Mouse (Mus musculus) stomach, embryonic 15.5 days (tissue): ENCODE results near the gene Atg13. TPM values are rescaled to one million over a fixed set of nuclear protein-coding genes. Genes with fewer than 3 reads are reported as not detected.
"Not testable (repeated sequence)": the region's sequence is repeated elsewhere in the genome, so short reads cannot be mapped to it uniquely, and the experiment has no call there.

Experiments used
- ATAC-seq: fragments of 200-750 bp; cut with Nextera tagmentation; 2 replicates; pipeline ENCODE4 v1.8.0; 2017; ENCODE audit warnings: low read depth, moderate number of reproducible peaks, moderate TSS enrichment; ENCODE audit not compliant: insufficient read depth, low FRiP score
- H3K27ac ChIP-seq: fragments of 300-500 bp; sonication (generic); 2 replicates; pipeline ENCODE4 v1.5.1; 2015; ENCODE audit warnings: mild to moderate bottlenecking, inconsistent platforms
- H3K27me3 ChIP-seq: fragments of 300-500 bp; sonication (generic); replicated peaks from 2 replicates; pipeline ENCODE4 v1.6.1; 2015; ENCODE audit warnings: inconsistent platforms
- H3K36me3 ChIP-seq: fragments of 300-500 bp; sonication (generic); 2 replicates; pipeline ENCODE4 v1.6.1; 2015; ENCODE audit warnings: inconsistent platforms
- H3K4me1 ChIP-seq: fragments of 300-500 bp; sonication (generic); 2 replicates; pipeline ENCODE4 v1.6.1; 2015; ENCODE audit warnings: inconsistent platforms
- H3K4me2 ChIP-seq: fragments of 300-500 bp; sonication (generic); 2 replicates; pipeline ENCODE4 v1.6.1; 2015; ENCODE audit warnings: mild to moderate bottlenecking, inconsistent platforms
- H3K4me3 ChIP-seq: fragments of 300-500 bp; sonication (generic); replicated peaks from 2 replicates; pipeline ENCODE4 v1.5.1; 2015; ENCODE audit warnings: inconsistent platforms
- H3K9ac ChIP-seq: fragments of 300-500 bp; sonication (generic); 2 replicates; pipeline ENCODE4 v1.6.1; 2015; ENCODE audit warnings: inconsistent platforms
- H3K9me3 ChIP-seq: fragments of 300-500 bp; sonication (generic); 2 replicates; pipeline ENCODE4 v1.6.1; 2016; ENCODE audit warnings: inconsistent platforms
- WGBS: fragments of 180-500 bp; shearing (Covaris S2); methylation state at CpG from one replicate; pipeline ENCODE4 v1.1.7; 2015; 5-methylcytosine and 5-hydroxymethylcytosine counted together
- polyA plus RNA-seq: library from polyadenylated mRNA; unstranded; fragments of >200 nt; fragmentation: Nextera tagmentation; extraction: Ambion mirVana; gene quantifications from 2 replicates; pipeline ENCODE4 v1.2.1, GENCODE M21; 2015

The Atg13 gene
- 21.0 and 24.0 TPM in 2 replicates for polyA plus RNA-seq

DNA sequence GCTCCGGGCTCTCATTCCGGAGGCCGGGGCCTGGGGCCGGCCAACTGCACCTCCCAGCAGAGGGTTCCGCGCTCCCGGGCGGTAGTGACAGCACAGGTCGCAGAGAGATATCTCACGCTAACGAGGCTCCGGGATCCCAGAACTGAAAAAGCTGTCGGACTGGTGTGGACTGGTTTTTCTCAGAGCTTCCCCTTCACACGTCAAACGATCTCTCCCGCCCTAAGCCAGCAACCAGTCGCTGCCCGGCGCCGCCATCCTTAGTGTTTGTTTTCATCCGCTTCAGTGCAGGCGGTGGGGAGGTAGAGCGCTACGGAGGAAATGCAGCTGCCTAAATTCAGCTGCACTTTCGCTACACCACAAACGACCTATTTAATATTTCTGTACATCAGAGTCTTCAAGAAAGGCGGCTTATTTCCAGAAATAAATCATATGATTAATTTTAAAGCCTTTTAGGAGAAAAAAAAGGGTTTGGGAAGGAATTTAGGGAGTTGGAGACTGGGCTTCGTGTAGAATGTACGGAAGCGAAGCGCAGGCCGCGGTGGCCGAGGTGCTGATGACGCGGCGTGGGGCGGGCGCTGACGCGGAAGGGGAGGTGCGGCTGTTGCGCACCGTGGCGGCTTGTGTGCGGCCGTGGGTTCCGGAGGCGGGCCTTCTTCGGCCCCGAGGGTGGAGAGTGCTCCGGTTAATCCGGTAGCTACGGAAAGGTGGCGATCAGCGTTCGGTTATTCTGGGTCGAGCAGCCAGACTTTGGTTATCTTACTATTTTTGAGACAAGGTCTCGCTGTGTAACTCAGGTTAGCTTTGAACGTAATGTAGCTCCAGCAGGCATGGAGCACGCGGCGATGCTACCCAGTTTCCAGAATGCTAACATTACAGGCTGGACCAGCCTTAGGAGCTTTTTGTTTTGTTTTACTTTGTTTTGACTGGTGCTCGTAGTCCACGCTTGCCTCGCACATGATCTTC is at the start of gene Atg13, which contains the start of gene Harbi1:
Gene Atg13, minus strand, starts transcription at position 305 of the 963 bp plus-strand sequence.
Gene Harbi1, plus strand, starts transcription at position 581 of the 963 bp plus-strand sequence.
- H3K4me3 ChIP-seq = peak within 1 kb of the TSS; percentile 99
- no peaks in the 10 kb centered on the region for H3K9me3 ChIP-seq
- H3K27ac ChIP-seq = peak within 1 kb of the TSS; percentile 88
- ATAC-seq = peak; percentile 98
- H3K4me2 ChIP-seq = peak within 1 kb of the TSS; percentile 84
- H3K27me3 ChIP-seq = no peaks in the 10 kb centered on the region
- H3K36me3 ChIP-seq = no peaks in the 10 kb centered on the region
- peak within 1 kb of the TSS; percentile 80 for H3K9ac ChIP-seq
- peaks cover 2% of the 10 kb centered on the region; the same call in 1 of the 2 replicates for H3K4me1 ChIP-seq
- WGBS = under 1% methylated on average over 66 of the region's 66 CpGs

DNA sequence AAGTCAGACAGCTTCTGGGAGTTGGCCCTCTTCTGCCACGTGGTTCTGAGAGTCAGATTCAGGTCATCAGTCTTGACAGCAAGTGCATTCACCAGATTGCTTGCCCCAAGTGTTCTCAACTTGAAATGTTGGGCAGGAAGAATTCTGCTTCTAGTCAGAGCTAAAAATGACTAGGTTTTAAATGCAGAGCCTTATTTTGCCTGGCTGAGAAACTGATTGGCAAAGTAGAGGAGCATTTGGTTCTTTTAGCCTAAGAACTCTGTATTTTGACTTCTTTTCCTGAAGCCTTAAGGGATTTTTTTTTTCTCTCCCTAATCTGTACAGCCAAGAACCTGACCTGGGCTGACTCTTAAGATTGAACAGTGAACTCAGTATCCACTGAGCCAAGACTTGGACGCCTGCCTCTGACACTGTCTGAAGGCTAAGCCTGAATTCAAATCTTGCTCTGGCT is 39.5 kb upstream of the Atg13 start:
- Histone ChIP-seq H3K4me2 (no peak overlapping the region), H3K9me3 (no peaks in the 10 kb centered on the region), H3K27me3 (no peaks in the 10 kb centered on the region), H3K4me1 (no peaks in the 10 kb centered on the region), H3K4me3 (no peak overlapping the region), H3K36me3 (no peaks in the 10 kb centered on the region), H3K27ac (no peak overlapping the region), H3K9ac (no peak overlapping the region)
- no peak for ATAC-seq
- 46% methylated on average over 2 of the region's 2 CpGs for WGBS

DNA sequence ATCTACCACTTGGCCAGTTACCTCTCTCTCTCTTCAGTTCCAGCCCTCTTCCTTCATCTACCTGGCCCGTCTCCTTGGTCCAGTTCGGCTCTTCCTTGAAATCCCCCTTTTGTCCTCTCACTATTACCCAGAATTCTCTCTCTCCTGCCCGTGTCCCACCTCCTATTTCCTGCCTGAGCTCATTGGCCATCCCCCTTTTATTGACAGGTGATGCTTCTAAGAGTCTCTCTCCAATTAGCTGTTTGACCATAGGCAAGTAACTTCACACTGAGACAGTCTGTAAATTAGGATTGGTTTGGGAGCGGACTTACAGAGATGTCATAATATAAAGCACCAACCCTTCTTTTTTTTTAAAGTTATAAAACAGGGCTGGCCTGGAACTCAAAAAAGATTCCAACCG is 34.3 kb upstream of the Atg13 start:
- WGBS = 87% methylated on average over 5 of the region's 5 CpGs

DNA sequence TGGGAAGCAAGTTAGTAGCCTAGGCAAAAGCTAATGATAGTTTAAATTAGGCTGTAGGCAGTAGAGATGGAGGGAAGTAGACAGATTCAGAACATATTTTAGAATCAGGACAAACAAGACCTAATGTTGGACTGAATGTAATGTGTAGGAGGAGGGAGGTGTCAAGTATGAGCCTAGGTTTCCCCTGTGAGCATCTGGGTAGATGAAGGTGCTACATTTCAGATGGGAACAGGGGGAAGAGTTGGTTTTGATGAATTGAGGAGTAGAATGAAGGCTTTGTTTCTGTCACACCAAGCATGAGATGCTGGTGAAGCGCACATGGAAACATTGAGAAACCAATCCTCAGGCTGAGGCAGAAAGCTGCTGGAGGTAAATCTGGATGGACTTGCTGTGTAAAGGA is 29.2 kb upstream of the Atg13 start:
- ATAC-seq = no peak
- H3K36me3 ChIP-seq = no peaks in the 10 kb centered on the region
- no peak overlapping the region for H3K9ac ChIP-seq
- no peak overlapping the region for H3K27ac ChIP-seq
- WGBS = 97% methylated on average over 1 of the region's 1 CpGs
- no peaks in the 10 kb centered on the region for H3K27me3 ChIP-seq
- no peaks in the 10 kb centered on the region for H3K4me1 ChIP-seq
- H3K4me3 ChIP-seq = no peak overlapping the region
- no peaks in the 10 kb centered on the region for H3K9me3 ChIP-seq
- no peak overlapping the region for H3K4me2 ChIP-seq

More for the DNA sequence above, 34.3 kb upstream of the Atg13 start:
- Histone ChIP-seq H3K4me1 (no peaks in the 10 kb centered on the region), H3K9me3 (no peaks in the 10 kb centered on the region), H3K9ac (no peak overlapping the region), H3K36me3 (no peaks in the 10 kb centered on the region), H3K27me3 (no peaks in the 10 kb centered on the region), H3K27ac (no peak overlapping the region), H3K4me2 (no peak overlapping the region), H3K4me3 (no peak overlapping the region)
- no peak for ATAC-seq

DNA sequence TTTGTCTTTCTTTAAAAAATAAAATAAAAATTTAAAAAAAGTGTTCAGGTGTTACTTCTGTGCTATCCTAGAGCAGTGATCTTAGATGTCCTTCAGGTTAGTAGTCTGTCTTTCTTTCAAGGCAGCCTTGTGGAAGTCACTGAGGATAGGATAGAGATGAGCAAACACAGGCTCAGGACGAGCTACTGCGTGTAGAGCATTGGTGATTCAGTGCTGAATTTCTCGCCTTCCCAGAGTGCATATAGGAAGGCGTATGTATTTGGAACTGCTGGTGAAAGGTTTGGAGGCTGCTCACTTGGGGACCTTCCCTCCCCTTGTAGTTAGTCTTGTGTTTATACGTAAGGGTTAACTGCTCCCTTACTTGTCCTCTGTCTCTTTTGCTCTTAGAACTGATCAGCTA is 24.8 kb upstream of the Atg13 start:
- Histone ChIP-seq H3K9me3 (no peaks in the 10 kb centered on the region), H3K4me2 (no peak overlapping the region), H3K36me3 (no peaks in the 10 kb centered on the region), H3K4me1 (no peaks in the 10 kb centered on the region), H3K27me3 (no peaks in the 10 kb centered on the region), H3K4me3 (no peak overlapping the region), H3K9ac (no peak overlapping the region), H3K27ac (no peak overlapping the region)
- ATAC-seq = no peak
- WGBS = 89% methylated on average over 5 of the region's 5 CpGs

DNA sequence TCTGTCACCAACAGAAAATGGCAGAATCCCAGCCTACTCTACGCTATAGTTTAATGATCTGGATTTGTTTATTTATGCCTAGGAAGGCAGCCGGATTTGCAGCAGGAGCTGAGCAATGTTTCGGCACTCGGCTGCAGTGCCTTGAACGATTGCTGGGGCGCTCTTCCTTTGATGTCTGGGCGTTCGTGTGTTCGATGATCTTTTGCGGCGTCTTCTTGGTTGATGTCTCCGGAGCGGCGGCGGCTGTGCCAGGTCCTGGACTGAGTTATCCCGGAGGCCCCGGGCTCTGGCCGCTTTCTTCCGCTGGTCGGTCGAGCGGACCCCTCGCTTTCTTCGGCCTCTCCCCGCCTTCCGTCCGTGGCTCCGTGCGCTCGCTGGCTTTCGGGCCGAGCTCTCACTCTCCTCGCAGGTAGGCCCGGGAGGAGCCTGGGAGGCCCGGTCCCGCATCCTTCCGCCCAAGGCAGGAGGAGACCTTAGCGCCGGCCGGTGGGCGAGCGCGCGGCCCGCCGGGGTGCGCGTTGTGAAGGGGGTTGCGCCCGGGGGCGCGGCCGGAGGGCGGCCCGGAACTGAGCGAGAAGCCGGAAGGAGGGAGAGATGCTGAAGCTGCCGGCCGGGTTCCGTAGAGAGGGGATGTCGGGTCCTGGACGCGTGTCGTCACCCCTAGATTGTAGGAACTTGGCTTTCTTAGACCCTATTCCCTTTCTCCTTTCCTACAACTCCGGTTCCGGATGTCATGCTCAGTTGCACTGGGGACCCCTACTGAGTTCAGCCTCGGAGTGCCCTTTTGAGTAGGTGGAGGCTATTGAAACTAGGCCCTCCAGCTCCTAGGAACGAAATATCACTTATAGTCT is 19.8 kb upstream of the Atg13 start, which contains the start of gene Ambra1:
Gene Ambra1, plus strand, starts transcription at position 164 of the 851 bp plus-strand sequence.
- no peaks in the 10 kb centered on the region for H3K27me3 ChIP-seq
- ATAC-seq = peak; percentile 81
- H3K36me3 ChIP-seq = no peaks in the 10 kb centered on the region
- no peaks in the 10 kb centered on the region for H3K9me3 ChIP-seq
- peak within 1 kb of the TSS; percentile 74 for H3K4me2 ChIP-seq
- H3K27ac ChIP-seq = peak within 1 kb of the TSS; percentile 94
- peak within 1 kb of the TSS; percentile 99 for H3K4me3 ChIP-seq
- H3K9ac ChIP-seq = peak within 1 kb of the TSS; percentile 96
- H3K4me1 ChIP-seq = no peaks in the 10 kb centered on the region
- WGBS = under 1% methylated on average over 67 of the region's 68 CpGs

DNA sequence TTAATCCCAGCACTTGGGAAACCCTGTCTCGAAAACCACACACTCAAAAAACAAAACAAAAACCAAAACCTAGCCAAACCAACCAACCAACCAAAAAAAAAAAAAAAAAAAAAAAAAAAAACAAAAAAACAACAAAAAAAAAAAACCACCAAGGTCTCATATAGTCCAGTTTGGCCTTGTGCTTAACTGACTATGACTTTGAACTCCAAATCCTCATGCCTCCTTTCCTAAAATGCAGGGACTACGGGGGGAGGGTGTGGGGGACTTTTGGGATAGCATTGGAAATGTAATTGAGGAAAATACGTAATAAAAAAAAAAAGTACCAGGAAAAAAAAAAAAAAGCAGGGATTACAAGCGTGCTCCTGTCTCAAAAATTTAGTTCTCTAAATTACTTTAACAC is 19.2 kb upstream of the Atg13 start:
- Histone ChIP-seq H3K4me2 (peak overlapping the region; percentile 74; the same call in 1 of the 2 replicates), H3K9me3 (no peaks in the 10 kb centered on the region), H3K4me1 (no peaks in the 10 kb centered on the region), H3K27ac (0 out of 2 replicates have a peak overlapping the region, but pooled peaks have one; percentile 94), H3K36me3 (no peaks in the 10 kb centered on the region), H3K4me3 (peak overlapping the region; percentile 99), H3K9ac (no peak overlapping the region), H3K27me3 (no peaks in the 10 kb centered on the region)
- no peak for ATAC-seq
- 18% methylated on average over 4 of the region's 4 CpGs for WGBS

DNA sequence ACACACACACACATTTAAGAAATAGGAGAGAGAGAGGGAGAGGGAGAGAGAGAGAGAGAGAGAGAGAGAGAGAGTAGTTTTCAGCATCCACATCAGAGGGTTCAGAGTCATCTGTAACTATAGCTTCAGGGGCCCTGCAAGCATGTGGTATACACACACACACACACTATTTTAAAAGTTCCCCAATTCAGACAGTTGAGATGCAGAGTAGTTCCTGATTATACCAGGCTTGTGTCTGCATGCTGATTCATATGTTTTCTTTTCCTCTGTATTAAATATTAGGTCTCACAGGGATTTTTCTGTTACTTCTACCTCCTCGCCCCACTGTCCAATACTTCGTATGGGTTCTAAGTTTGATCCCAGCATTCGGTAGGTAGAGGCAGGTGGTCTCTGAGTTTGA is 16.6 kb upstream of the Atg13 start:
- no peaks in the 10 kb centered on the region for H3K36me3 ChIP-seq
- H3K9ac ChIP-seq = no peak overlapping the region
- no peak overlapping the region for H3K4me2 ChIP-seq
- no peaks in the 10 kb centered on the region for H3K9me3 ChIP-seq
- no peak overlapping the region for H3K4me3 ChIP-seq
- no peak for ATAC-seq
- H3K27me3 ChIP-seq = no peaks in the 10 kb centered on the region
- no peak overlapping the region for H3K27ac ChIP-seq
- 87% methylated on average over 3 of the region's 3 CpGs for WGBS
- H3K4me1 ChIP-seq = no peaks in the 10 kb centered on the region

DNA sequence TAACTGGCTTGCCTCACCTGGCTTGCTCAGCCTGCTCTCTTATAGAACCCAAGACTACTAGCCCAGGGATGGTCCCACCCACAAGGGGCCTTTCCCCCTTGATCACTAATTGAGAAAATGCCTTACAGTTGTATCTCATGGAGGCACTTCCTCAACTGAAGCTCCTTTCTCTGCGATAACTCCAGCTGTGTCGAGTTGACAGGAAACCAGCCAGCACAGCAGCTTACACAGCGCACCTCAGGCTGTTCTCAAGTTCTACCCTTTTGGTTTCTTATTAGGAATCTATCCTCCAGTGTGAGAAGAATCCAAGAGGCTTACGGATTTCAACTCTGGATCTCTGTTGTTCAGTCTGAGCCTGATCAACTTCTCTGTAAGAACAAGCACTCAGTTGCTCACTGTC is 15.1 kb upstream of the Atg13 start:
- not testable (repeated sequence) for H3K27ac ChIP-seq, H3K9ac ChIP-seq, ATAC-seq, H3K27me3 ChIP-seq, H3K9me3 ChIP-seq, H3K4me1 ChIP-seq, H3K4me2 ChIP-seq, H3K36me3 ChIP-seq, H3K4me3 ChIP-seq
- 43% methylated on average over 4 of the region's 4 CpGs for WGBS

DNA sequence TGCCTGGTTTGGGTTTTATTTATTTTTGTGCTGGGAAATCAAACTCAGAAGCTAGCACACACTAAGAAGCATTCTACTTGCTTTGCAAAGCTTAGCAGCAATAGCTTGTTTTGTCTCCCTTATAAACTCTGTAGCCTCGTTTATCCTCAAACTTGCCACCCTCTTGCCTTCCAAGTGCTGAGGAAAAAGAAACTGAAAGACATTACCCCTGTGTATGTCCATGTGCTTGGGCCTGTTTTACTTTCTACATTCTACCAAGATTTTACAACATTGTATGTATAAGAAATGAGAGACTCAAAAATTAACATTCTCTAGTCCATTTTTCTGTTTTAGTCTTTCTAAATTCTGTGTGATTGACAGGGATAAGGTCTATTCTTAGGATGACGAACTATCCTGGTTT is 14.3 kb upstream of the Atg13 start:
- Histone ChIP-seq H3K27ac (no peak overlapping the region), H3K9me3 (no peaks in the 10 kb centered on the region), H3K27me3 (no peaks in the 10 kb centered on the region), H3K4me1 (no peaks in the 10 kb centered on the region), H3K36me3 (0 out of 2 replicates have a peak, but pooled peaks cover 5% of the 10 kb centered on the region), H3K4me3 (no peak overlapping the region), H3K9ac (no peak overlapping the region), H3K4me2 (no peak overlapping the region)
- 58% methylated on average over 2 of the region's 2 CpGs for WGBS
- ATAC-seq = no peak

DNA sequence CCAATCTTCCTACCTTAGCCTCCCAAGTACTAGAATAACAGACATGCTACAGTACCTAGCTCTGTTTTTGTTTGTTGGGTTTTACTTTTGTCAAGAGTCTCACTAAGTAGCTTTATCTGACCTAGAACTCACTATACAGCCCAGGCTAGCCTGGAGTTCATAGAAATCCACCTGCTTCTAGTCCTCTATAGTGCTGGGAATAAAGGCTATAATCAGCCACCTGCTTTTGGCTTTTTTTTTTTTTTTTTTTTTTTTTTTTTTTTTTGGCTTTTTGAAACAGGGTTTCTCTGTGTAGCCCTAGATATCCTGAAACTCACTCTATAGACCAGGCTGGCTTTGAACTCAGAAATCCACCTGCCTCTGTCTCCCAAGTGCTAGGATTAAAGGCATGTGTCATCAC is 13.6 kb upstream of the Atg13 start:
- H3K4me1 ChIP-seq = no peaks in the 10 kb centered on the region
- H3K4me2 ChIP-seq = no peak overlapping the region
- no peaks in the 10 kb centered on the region for H3K9me3 ChIP-seq
- no peak overlapping the region for H3K9ac ChIP-seq
- ATAC-seq = no peak
- H3K36me3 ChIP-seq = 0 out of 2 replicates have a peak, but pooled peaks cover 5% of the 10 kb centered on the region
- H3K4me3 ChIP-seq = no peak overlapping the region
- no peaks in the 10 kb centered on the region for H3K27me3 ChIP-seq
- H3K27ac ChIP-seq = no peak overlapping the region
